Mouse (Mus musculus) ES-Bruce4 (cell line): ENCODE results near the gene Asb8. TPM values are rescaled to one million over a fixed set of nuclear protein-coding genes. Genes with fewer than 3 reads are reported as not detected.

ENCODE experiments used
- H3K27ac ChIP-seq: 2 replicates; pipeline ENCODE4 v1.5.1; 2012; ENCODE audit warnings: low read length, inconsistent platforms; ENCODE audit not compliant: insufficient read depth
- H3K27me3 ChIP-seq: 2 replicates; pipeline ENCODE4 v1.6.1; 2012; ENCODE audit warnings: mild to moderate bottlenecking, low read length, inconsistent platforms; ENCODE audit not compliant: control insufficient read depth, poor library complexity, insufficient read depth, severe bottlenecking
- H3K36me3 ChIP-seq: 2 replicates; pipeline ENCODE4 v1.6.1; 2012; ENCODE audit warnings: inconsistent platforms, mild to moderate bottlenecking, low read length, moderate library complexity; ENCODE audit not compliant: control insufficient read depth, poor library complexity, insufficient read depth, severe bottlenecking
- H3K4me1 ChIP-seq: one replicate; pipeline ENCODE4 v1.8.1; 2011; ENCODE audit warnings: low read length; ENCODE audit not compliant: control insufficient read depth, insufficient read depth
- H3K4me3 ChIP-seq: 2 replicates; pipeline ENCODE4 v1.5.1; 2011; ENCODE audit warnings: low read depth, mild to moderate bottlenecking, low read length
- H3K9ac ChIP-seq: 2 replicates; pipeline ENCODE4 v1.6.1; 2012; ENCODE audit warnings: low read depth, mild to moderate bottlenecking, inconsistent platforms; ENCODE audit not compliant: poor library complexity, severe bottlenecking
- H3K9me3 ChIP-seq: replicated peaks from 2 replicates; pipeline ENCODE4 v1.6.1; 2012; ENCODE audit warnings: mild to moderate bottlenecking, low read length, inconsistent platforms; ENCODE audit not compliant: control insufficient read depth, poor library complexity, insufficient read depth, severe bottlenecking
- CTCF ChIP-seq: IDR thresholded peaks from one replicate; pipeline ENCODE4 v1.8.1; 2011; ENCODE audit warnings: low read depth, low read length
- EP300 ChIP-seq: IDR thresholded peaks from 2 replicates; pipeline ENCODE4 v1.6.1; 2011; ENCODE audit warnings: low read depth, low read length; ENCODE audit not compliant: insufficient read depth
- POLR2A ChIP-seq: IDR thresholded peaks from one replicate; pipeline ENCODE4 v1.8.1; 2011; ENCODE audit warnings: low read length; ENCODE audit not compliant: insufficient read depth
- polyA plus RNA-seq: library from polyadenylated mRNA; stranded (reverse); fragments of >200 nt; gene quantifications from 2 replicates; pipeline ENCODE4 v1.2.4, GENCODE M21; 2011; ENCODE audit warnings: low read depth; ENCODE audit not compliant: missing spikeins, insufficient read depth, insufficient read length

The Asb8 gene
- polyA plus RNA-seq, 1 experiment, result 34.7 TPM

DNA sequence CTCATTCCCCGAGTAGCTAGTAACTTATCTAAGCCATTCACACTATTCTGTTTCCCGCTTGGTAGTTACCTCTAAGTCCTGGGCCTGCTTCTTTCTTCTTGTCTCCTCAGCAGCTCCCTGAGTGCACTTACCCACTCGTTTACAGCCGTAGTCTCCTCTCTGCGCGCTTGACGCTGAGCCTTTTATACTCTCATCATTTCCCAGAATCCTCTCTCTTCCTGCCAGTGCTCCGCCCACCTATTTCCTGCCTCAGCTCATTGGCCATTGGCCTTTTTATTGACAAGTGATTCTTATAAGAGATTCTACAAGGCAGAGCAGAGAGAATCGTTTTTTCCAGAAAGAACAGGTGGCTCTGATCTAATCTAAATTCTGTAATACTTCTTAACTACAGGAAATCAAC lies 66.9 kb downstream of the Asb8 start:
- peak overlapping the region; percentile 37; the same call in 1 of the 2 replicates for H3K9ac ChIP-seq
- TF ChIP-seq CTCF, result no peak
- peak; percentile 46 for TF ChIP-seq POLR2A
- TF ChIP-seq EP300, result no peak
- H3K27ac ChIP-seq, result no peak overlapping the region
- no peaks in the 10 kb centered on the region for H3K36me3 ChIP-seq
- peak overlapping the region; percentile 60 for H3K4me3 ChIP-seq
- H3K27me3 ChIP-seq, result no peaks in the 10 kb centered on the region
- H3K9me3 ChIP-seq, result no peaks in the 10 kb centered on the region
- H3K4me1 ChIP-seq, result no peaks in the 10 kb centered on the region

DNA sequence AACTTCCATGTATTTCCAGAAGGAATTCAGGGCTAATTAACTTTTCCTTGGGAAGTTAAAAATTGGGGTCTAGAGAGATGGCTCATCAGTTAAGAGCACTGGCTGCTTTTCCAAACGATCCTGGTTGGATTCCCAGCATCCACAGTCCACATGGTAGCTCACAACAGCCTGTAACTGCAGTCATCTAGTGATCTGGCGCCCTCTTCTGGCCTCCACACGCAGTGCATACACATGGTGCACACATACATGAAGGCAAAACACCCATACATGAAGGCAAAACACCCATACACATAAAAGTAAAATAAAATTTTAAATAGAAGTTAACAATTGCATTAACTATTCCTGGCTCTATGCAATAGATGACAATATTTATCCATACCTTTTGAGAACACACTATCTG lies 68.5 kb downstream of the Asb8 start:
- no peaks in the 10 kb centered on the region for H3K9me3 ChIP-seq
- no peaks in the 10 kb centered on the region for H3K27me3 ChIP-seq
- H3K9ac ChIP-seq, result no peak overlapping the region
- no peaks in the 10 kb centered on the region for H3K4me1 ChIP-seq
- no peak overlapping the region for H3K4me3 ChIP-seq
- no peaks in the 10 kb centered on the region for H3K36me3 ChIP-seq
- TF ChIP-seq CTCF (peak; percentile 76), POLR2A (no peak)
- no peak overlapping the region for H3K27ac ChIP-seq

DNA sequence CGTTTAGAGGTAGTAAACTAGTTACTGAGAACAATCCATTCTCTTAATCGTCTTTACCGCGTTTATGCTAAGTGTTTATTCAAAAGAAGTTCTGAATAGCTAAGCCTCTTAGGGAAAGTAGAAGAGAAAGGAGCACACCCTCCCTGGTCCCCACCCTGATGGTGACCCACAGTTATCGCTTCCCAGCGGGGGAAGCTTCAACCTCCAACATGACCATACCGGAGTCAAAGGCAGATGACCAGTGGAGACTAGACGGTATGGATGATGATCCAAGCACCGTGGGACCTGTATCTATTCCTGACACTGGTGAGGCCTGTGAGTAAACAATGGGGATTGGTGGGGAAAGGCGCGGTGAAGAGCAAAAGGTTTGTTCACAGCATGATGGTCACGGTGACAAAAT lies 70.5 kb downstream of the Asb8 start:
- Histone ChIP-seq H3K4me1 (no peaks in the 10 kb centered on the region), H3K27me3 (no peaks in the 10 kb centered on the region), H3K9ac (no peak overlapping the region), H3K27ac (no peak overlapping the region), H3K36me3 (peaks cover 3% of the 10 kb centered on the region; the same call in 1 of the 2 replicates), H3K9me3 (no peaks in the 10 kb centered on the region), H3K4me3 (no peak overlapping the region)
- TF ChIP-seq POLR2A (no peak), EP300 (no peak), CTCF (no peak)

- peak within 1 kb of the TSS; percentile 69 for H3K27ac ChIP-seq
- peaks cover 9% of the 10 kb centered on the region for H3K36me3 ChIP-seq
- H3K4me1 ChIP-seq, result no peaks in the 10 kb centered on the region
- H3K9ac ChIP-seq, result peak within 1 kb of the TSS; percentile 92
- TF ChIP-seq EP300, result no peak
- peak; percentile 18 for TF ChIP-seq POLR2A
- TF ChIP-seq CTCF, result no peak
- H3K9me3 ChIP-seq, result no peaks in the 10 kb centered on the region
- peak within 1 kb of the TSS; percentile 82 for H3K4me3 ChIP-seq
- H3K27me3 ChIP-seq, result no peaks in the 10 kb centered on the region
Measured at GRCm38 (mm10) chr15:98093121-98094011, 72.1 kb downstream of the Asb8 start, which contains the start of gene Senp1. Gene Senp1 (minus strand): TSS chr15:98093744.

- TF ChIP-seq CTCF (no peak), POLR2A (peak; percentile 6)
- H3K9ac ChIP-seq, result peak within 1 kb of the TSS; percentile 92
Measured at GRCm38 (mm10) chr15:98092372-98093120, 72.9 kb downstream of the Asb8 start, which contains the start of gene Pfkm. Gene Pfkm (plus strand): TSS chr15:98092589.

More at GRCm38 (mm10) chr15:98092372-98093120, 72.9 kb downstream of the Asb8 start, which contains the start of gene Pfkm:
- Histone ChIP-seq H3K4me1 (no peaks in the 10 kb centered on the region), H3K36me3 (peaks cover 10% of the 10 kb centered on the region), H3K27me3 (no peaks in the 10 kb centered on the region), H3K27ac (peak within 1 kb of the TSS; percentile 69), H3K9me3 (no peaks in the 10 kb centered on the region), H3K4me3 (peak within 1 kb of the TSS; percentile 82)
